Mouse (Mus musculus): Measurements from ENCODE around the gene Acsm5. TPM values are rescaled to one million over a fixed set of nuclear protein-coding genes. Genes with fewer than 3 reads are reported as not detected.
"Not testable (repeated sequence)": the region's sequence is repeated elsewhere in the genome, so short reads cannot be mapped to it uniquely, and the experiment has no call there.

The Acsm5 gene
- polyA plus RNA-seq, 1 experiment from 2014 or later: not detected

DNA sequence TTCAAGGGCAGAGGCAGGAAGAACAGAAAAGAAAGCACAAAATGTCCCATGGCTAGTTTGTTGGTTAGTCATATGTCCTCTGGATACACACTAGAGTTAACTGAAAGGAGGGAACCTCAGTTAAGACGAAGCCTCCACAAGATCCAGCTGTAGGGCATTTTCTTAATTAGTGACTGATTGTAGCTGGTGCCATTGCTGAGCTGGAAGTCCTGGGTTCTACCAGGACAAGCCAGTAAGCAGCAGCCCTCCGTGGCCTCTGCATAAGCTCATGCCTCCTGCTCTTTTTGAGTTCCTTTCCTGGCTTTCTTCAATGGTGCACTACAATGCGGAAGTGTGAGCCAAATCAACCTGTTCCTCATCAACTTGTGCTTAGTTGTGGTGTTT, 41.2 kb downstream of the Acsm5 start:
- WGBS: 88% methylated on average over 3 of the region's 3 CpGs
- no peak for DNase-seq (ENCODE audit: low spot score)
- Histone ChIP-seq H3K4me1 (replicated peaks; ENCODE audit: control insufficient read depth, insufficient read depth, low read length) (no peaks in the 10 kb centered on the region), H3K27ac (ENCODE audit: low read depth, low read length) (no peak overlapping the region), H3K4me3 (ENCODE audit: low read depth, low read length) (no peak overlapping the region), H3K27me3 (ENCODE audit: control insufficient read depth, insufficient read depth, low read length) (no peaks in the 10 kb centered on the region), H3K9ac (ENCODE audit: low read length) (no peak overlapping the region), H3K9me3 (ENCODE audit: control insufficient read depth, low read length) (no peaks in the 10 kb centered on the region), H3K36me3 (ENCODE audit: control insufficient read depth, insufficient read depth, low read length) (no peaks in the 10 kb centered on the region), H3K4me2 (ENCODE audit: low read depth, low read length, severe bottlenecking) (no peak overlapping the region)
- no peak for ATAC-seq (replicated peaks; ENCODE audit: low FRiP score)

- no peaks in the 10 kb centered on the region for H3K36me3 ChIP-seq (ENCODE audit: control insufficient read depth, insufficient read depth, low read length)
- H3K27me3 ChIP-seq (ENCODE audit: control insufficient read depth, insufficient read depth, low read length): no peaks in the 10 kb centered on the region
- no peaks in the 10 kb centered on the region for H3K9me3 ChIP-seq (ENCODE audit: control insufficient read depth, low read length)
- no peaks in the 10 kb centered on the region for H3K4me1 ChIP-seq (replicated peaks; ENCODE audit: control insufficient read depth, insufficient read depth, low read length)
- DNase-seq (ENCODE audit: low spot score) (no peak), ATAC-seq (replicated peaks; ENCODE audit: low FRiP score) (no peak)
- 60% methylated on average over 4 of the region's 4 CpGs for WGBS
- H3K27ac ChIP-seq (ENCODE audit: low read depth, low read length): no peak overlapping the region
- no peak overlapping the region for H3K9ac ChIP-seq (ENCODE audit: low read length)
- H3K4me2 ChIP-seq (ENCODE audit: low read depth, low read length, severe bottlenecking): no peak overlapping the region
- no peak overlapping the region for H3K4me3 ChIP-seq (ENCODE audit: low read depth, low read length)
These were observed 42.2 kb downstream of the Acsm5 start for GRCm38 (mm10) chr7:119561441-119561840.

DNA sequence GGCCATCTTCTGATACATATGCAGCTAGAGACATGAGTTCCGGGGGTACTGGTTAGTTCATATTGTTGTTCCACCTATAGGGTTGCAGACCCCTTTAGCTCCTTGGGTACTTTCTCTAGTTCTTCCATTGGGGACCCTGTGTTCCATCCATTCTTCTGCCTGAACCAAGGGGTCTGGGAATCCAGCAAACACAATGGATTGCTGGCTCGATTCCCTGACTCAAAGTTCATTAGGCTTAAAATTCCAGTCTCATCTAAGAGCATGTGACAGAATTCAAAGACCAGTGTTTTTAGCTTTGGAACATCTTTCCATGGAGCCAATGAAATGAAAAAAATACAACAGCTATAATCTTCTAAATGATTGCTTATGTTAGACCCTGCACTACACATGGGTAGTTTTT, 43.2 kb downstream of the Acsm5 start:
- not testable (repeated sequence) for ATAC-seq (replicated peaks; ENCODE audit: low FRiP score); H3K4me2 ChIP-seq (ENCODE audit: low read depth, low read length, severe bottlenecking); DNase-seq (ENCODE audit: low spot score); H3K4me1 ChIP-seq (replicated peaks; ENCODE audit: control insufficient read depth, insufficient read depth, low read length); H3K9ac ChIP-seq (ENCODE audit: low read length); H3K9me3 ChIP-seq (ENCODE audit: control insufficient read depth, low read length); H3K27me3 ChIP-seq (ENCODE audit: control insufficient read depth, insufficient read depth, low read length); H3K36me3 ChIP-seq (ENCODE audit: control insufficient read depth, insufficient read depth, low read length); H3K27ac ChIP-seq (ENCODE audit: low read depth, low read length); H3K4me3 ChIP-seq (ENCODE audit: low read depth, low read length)
- WGBS: 88% methylated on average over 2 of the region's 2 CpGs

GRCm38 (mm10) chr7:119594530-119595107, 75.4 kb downstream of the Acsm5 start:
- no peak overlapping the region for H3K9ac ChIP-seq (ENCODE audit: low read length)
- no peak for DNase-seq (ENCODE audit: low spot score)
- H3K4me2 ChIP-seq (ENCODE audit: low read depth, low read length, severe bottlenecking): no peak overlapping the region
- H3K27ac ChIP-seq (ENCODE audit: low read depth, low read length): no peak overlapping the region
- H3K4me3 ChIP-seq (ENCODE audit: low read depth, low read length): no peak overlapping the region
- H3K9me3 ChIP-seq (ENCODE audit: control insufficient read depth, low read length): no peaks in the 10 kb centered on the region
- no peak for ATAC-seq (replicated peaks; ENCODE audit: low FRiP score)
- no peaks in the 10 kb centered on the region for H3K27me3 ChIP-seq (ENCODE audit: control insufficient read depth, insufficient read depth, low read length)
- no peaks in the 10 kb centered on the region for H3K36me3 ChIP-seq (ENCODE audit: control insufficient read depth, insufficient read depth, low read length)
- no peaks in the 10 kb centered on the region for H3K4me1 ChIP-seq (replicated peaks; ENCODE audit: control insufficient read depth, insufficient read depth, low read length)
- 86% methylated on average over 3 of the region's 3 CpGs for WGBS

Other genes with a start within 250 kb of the Acsm5 start
- gene Gp2, start 60.2 kb upstream of the Acsm5 start, polyA plus RNA-seq (2014; fragmentation: Nextera tagmentation; extraction: Ambion mirVana): not detected in 2 replicates
- gene Umod, start 40.2 kb upstream of the Acsm5 start, polyA plus RNA-seq (2014; fragmentation: Nextera tagmentation; extraction: Ambion mirVana): not detected in 2 replicates
- not detected in 2 replicates for gene Pdilt, start 4.0 kb downstream of the Acsm5 start, polyA plus RNA-seq (2014; fragmentation: Nextera tagmentation; extraction: Ambion mirVana)
- gene Acsm2, start 34.9 kb downstream of the Acsm5 start, polyA plus RNA-seq (2014; fragmentation: Nextera tagmentation; extraction: Ambion mirVana): not detected in 2 replicates
- gene Acsm1, start 87.6 kb downstream of the Acsm5 start, polyA plus RNA-seq (2014; fragmentation: Nextera tagmentation; extraction: Ambion mirVana): not detected in 2 replicates
- gene Acsm4, start 170.6 kb downstream of the Acsm5 start, polyA plus RNA-seq (2014; fragmentation: Nextera tagmentation; extraction: Ambion mirVana): 0.92 and 1.7 TPM in 2 replicates
- gene Thumpd1, start 201.3 kb downstream of the Acsm5 start, polyA plus RNA-seq (2014; fragmentation: Nextera tagmentation; extraction: Ambion mirVana): 101 TPM in 2 replicates
- 0.17 and 0.84 TPM in 2 replicates for gene Acsm3, start 241.5 kb downstream of the Acsm5 start, polyA plus RNA-seq (2014; fragmentation: Nextera tagmentation; extraction: Ambion mirVana)